Mouse (Mus musculus): ENCODE results near the gene Ap5s1. TPM values are rescaled to one million over a fixed set of nuclear protein-coding genes. Genes with fewer than 3 reads are reported as not detected.

The Ap5s1 gene
- total RNA-seq (2023), result 10 to 100 TPM; 14.0 to 17.7 TPM

DNA sequence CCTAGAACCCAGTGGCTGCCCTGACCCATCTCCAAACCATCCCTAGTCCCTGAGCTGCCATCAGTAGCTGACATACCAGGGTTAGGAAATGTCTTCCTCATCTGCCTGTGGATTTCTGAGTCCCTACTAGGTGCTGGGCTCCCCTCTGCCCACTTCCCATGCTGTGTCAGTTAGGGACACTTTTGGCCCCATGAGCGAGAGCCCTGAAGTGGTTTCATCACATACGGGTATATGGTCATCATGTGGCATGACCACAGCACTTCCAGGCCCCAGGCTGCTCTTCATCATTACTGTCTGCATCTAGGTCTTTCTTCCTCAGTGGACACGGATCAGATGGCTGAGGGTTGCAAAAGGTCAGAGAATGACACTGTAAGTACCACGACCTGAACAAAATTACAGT, at the start of gene Ap5s1:
Gene Ap5s1, plus strand, starts transcription at position 301 of the 400 bp plus-strand sequence.

DNA sequence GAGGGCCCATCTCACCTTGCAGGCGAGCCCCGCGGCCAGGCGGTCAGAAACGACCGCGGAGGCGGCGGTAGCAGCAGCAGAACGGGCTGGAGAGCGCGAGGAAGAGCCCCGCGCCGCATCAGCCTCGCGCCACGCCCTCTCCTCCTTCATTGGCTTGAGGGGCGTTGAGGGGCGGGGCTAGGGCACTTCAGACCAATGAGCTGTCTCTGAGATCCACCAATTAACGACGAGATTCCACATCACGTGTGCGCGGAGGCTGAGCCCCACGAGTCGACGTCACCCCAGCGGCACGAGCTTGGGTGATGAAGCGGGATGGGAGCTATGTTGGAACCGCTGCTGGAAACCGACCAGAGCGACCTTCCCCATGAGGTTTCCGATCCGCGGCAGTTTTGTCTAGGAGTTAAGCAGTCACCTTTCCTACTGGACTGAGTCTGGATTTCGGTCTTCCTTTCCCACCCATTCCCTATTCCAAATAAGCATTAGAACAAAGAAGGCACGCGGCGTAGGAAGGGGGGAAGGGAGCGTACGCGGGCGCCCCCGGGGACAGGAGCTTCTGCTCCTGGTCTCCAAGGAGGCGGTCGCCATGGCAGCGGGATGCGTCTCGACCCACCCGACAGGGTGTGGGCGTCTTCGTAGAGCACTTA, 46.8 kb upstream of the Ap5s1 start, which contains the start of gene 1700037H04Rik:
Gene 1700037H04Rik, minus strand, starts transcription at position 144 of the 644 bp plus-strand sequence.

DNA sequence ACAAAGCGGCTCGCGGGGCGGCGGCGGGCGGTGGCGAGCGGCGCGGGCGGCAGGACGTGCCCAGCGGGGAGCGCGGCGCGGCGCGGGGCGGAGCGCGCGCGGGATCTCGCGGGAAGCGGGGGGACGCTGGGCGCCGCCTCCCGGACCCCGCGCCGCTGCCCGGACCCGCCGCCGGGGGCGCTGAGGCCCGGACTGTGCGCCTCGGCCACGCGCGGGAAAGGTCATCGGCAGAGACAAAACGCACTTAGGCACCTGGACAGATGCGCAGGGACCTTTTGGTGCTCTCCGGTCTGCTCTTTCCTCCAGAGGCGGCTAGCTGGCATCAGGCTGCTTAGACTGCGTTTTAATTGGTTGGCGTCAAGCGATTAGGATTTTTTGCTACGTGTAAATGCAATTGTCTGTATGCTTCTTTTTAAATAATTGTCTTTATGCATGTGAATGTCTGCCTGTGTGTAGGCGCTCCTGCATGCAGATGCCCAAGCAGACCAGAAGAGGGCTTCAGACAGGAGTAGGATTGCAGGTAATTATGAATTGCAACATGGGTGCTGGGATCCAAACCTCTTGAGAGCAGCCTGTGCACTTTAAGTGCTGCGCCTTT, 26.8 kb upstream of the Ap5s1 start, which contains the start of gene Cenpb:
Gene Cenpb, minus strand, starts transcription at position 78 of the 598 bp plus-strand sequence.

DNA sequence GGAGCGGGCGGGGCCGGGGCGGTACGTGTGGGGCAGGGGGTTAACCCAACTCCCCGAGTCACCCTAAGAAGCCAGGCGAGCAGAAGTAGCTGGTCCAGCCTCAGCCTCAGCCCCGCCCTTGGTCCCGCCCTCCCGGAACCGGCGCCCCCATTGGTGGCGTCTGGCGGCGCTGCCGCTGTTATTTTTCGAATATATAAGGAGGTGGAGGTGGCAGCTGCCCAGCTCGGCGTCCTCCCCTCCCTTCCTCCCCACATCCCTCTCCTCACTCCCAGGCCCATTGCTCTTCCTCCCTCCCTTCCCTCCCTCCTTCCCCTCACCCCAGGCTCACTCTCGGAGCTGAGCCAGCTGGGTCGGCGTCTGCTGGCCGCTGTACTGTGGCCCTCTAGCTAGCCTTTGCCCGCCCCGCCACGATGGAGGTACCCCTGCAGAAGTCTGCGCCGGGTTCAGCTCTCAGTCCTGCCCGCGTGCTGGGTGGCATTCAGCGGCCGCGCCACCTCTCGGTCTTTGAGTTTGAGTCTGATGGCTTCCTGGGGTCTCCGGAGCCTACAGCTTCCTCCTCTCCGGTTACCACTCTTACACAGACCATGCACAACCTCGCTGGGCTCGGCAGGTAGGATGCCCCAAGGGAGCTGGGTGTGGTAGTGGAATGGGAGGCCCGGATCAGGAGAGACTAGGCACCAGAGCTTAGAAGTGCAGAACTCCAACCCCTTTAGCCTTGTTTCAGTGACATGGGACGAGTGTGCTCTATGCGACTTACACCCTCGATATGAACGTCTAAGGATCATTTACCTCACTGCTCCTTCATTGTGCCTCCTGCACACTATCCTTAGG, 19.9 kb upstream of the Ap5s1 start, which contains the start of the genes Cdc25b and Spef1:
Gene Cdc25b, plus strand, starts transcription at position 179 of the 831 bp plus-strand sequence.
Gene Spef1, minus strand, starts transcription at position 512 of the 831 bp plus-strand sequence.

DNA sequence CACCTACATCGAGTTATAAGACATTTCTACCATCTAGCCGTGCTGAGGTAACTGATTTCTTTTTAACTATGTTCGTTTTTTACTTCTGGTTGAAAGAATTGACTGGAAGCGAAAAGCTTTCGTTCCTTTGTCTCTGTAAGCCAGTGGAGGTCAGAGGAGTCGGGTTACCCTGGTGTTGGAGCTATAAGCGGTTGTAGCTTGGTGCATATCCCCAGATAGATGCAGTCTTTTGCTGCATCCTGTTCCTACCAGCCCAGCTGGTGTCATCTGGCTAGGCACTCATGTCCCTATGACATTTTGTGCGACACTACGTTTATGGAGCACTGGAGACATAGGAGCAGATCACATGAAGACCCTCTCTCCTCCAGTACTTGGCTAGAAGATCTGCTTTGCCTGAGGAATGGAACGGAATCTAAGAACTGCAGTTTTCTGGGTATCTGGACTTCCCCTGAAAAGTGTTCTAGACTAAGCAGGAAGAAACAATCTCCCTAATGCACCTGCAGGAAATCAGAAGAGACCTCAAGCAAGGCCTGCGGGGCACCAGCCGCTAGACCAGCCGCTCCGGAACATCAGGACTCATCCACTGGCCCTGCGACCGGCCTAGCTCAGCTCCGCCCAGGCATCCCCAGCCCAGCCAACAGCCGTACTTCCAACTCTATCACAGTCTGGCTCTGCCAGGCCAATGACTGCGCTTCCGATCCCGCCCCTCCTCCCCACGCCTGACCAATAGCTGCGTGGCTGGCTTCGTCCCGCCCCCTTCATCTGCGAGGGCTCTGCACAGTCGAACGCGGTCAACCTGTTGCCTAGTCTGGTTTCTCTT, 26.6 kb downstream of the Ap5s1 start, which contains the start of gene Mavs:
Gene Mavs, plus strand, starts transcription at position 757 of the 820 bp plus-strand sequence.

DNA sequence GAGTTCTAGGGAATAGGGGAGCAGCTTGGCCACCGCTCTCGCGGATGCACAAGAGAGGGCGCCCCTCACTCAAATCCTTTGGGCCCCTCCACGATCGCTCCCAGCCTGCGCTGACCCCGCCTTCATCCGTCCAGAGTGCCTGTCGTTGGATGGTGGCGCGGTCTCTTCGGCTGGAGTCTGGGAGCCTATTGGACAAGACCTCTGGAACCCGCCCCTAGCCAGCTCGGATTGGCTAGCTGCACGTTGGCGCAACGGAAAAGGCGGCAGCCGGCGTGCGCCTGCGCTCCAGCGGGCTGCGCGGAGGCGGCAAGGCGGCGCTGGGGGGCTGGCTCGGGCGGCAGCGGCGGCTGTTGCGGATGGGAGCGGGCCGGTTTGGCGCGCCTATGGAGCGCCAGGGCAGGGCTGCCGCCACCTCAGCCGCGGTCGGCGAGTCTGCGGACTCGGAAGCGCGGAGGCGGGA, 55.4 kb downstream of the Ap5s1 start, which contains the start of gene Pank2:
Gene Pank2, plus strand, starts transcription at position 283 of the 460 bp plus-strand sequence.

Other genes starting within 250 kb of the Ap5s1 start
- not detected for gene Gfra4, start 164.0 kb upstream of the Ap5s1 start, total RNA-seq (2023)
- 1 to 10 TPM; 3.1 to 3.7 TPM for gene Adam33, start 143.3 kb upstream of the Ap5s1 start, total RNA-seq (2023)
- gene Siglec1, start 120.3 kb upstream of the Ap5s1 start, total RNA-seq (2023), result 1 to 10 TPM; 3.8 to 4.1 TPM
- gene Hspa12b, start 79.8 kb upstream of the Ap5s1 start, total RNA-seq (2023), result not detected
- gene Gm11037, start 73.6 kb upstream of the Ap5s1 start, total RNA-seq (2023), result not detected
- 10 to 100 TPM; 50.5 to 51.9 TPM for gene 1700037H04Rik, start 47.0 kb upstream of the Ap5s1 start, total RNA-seq (2023)
- 10 to 100 TPM; 23.1 to 26.1 TPM for gene Cenpb, start 27.0 kb upstream of the Ap5s1 start, total RNA-seq (2023)
- gene Cdc25b, start 20.1 kb upstream of the Ap5s1 start, total RNA-seq (2023), result 10 to 100 TPM; 56.9 to 60.2 TPM
- 1 to 10 TPM; 2.0 to 2.4 TPM for gene Spef1, start 19.8 kb upstream of the Ap5s1 start, total RNA-seq (2023)
- 10 to 100 TPM; 11.4 to 11.5 TPM for gene Mavs, start 27.0 kb downstream of the Ap5s1 start, total RNA-seq (2023)
- gene Pank2, start 55.4 kb downstream of the Ap5s1 start, total RNA-seq (2023), result 10 to 100 TPM; 40.1 to 40.2 TPM
- gene Rnf24, start 145.8 kb downstream of the Ap5s1 start, total RNA-seq (2023), result 1 to 10 TPM; 5.2 to 9.1 TPM

All from neutrophil, adult 83 days (primary cell).